ENCODE assay signal across 8 mouse cellular contexts in the genomic region with DNA sequence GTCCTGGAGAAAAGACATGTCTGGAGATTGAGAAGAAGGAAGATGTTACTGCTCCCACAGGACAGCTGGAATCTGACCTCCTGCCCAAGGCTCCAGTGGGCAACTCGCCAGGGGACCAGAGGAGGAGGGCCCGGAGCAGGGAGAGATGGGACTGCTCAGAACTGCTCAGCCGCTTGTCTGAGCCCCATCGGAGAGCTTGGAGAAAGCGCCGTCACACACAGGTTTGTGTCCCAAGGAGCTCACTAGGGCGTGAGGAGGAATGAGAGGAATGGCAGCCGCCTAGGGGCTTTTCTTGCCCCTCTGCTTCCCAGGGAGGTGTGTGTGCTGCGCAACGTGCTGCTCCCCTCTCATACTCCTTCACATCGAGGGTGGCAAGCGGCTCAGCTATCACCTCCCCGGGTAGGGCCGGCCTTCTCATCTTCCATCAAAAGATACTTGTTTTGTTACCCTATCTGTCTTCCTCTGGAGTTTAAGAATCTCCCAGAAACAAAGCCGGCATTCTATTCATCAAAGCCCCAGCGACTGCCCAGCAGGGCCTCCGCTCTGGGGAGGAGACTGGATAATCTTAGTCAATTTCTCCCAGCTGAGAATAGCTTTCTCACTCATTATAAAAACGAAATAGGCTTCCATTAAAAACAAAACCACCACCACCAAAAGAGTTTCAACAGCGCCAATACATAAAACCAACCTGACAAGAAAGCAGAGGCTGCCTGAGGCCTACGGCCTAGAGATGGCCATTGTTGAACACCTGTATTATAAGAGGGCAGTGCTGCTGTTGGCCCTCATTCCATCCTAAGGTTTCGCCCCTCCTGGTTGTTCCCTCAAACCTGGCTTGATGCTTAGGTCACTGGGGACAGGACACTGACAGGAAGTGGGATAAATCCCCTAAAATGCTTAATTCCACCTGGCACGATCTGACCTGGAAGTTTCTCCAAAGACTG. TPM values are rescaled to one million over a fixed set of nuclear protein-coding genes. Genes with fewer than 3 reads are reported as not detected.
DNase-seq lines count a peak whose midpoint lies in the region; ATAC-seq lines count a peak whose summit lies in the region.

No protein-coding gene starts in this region.

- DNase-seq in adrenal gland, adult (ENCODE audit: inconsistent age in 2 of 2, low spot score in 1 of 2), result peak; percentile 31 to 77
- DNase-seq in adrenal gland, adult 8-10 months, result no peak
- DNase-seq in heart, postnatal 14 days, result peak; percentile 50 to 62
- no peak for DNase-seq in limb, embryonic 10.5 days (ENCODE audit: low spot score)
- DNase-seq in neural tube, embryonic 11.5 days (ENCODE audit: low spot score), result peak; percentile 30
- DNase-seq in thymus, postnatal 10 days (ENCODE audit: low spot score in 2 of 2), result no peak
- DNase-seq in spleen, postnatal 4 days (ENCODE audit: low spot score in 2 of 2), result no peak

- 17% methylated on average over 22 of the region's 22 CpGs for WGBS in embryonic facial prominence, embryonic 13.5 days
- 25% methylated on average over 22 of the region's 22 CpGs for WGBS in limb, embryonic 10.5 days
- WGBS in neural tube, embryonic 11.5 days, result 11% methylated on average over 21 of the region's 22 CpGs

- H3K36me3 ChIP-seq in embryonic facial prominence, embryonic 13.5 days, result peaks cover 14% of the 10 kb centered on the region
- H3K36me3 ChIP-seq in limb, embryonic 10.5 days, result no peaks in the 10 kb centered on the region
- no peaks in the 10 kb centered on the region; the same call in 1 of the 2 replicates for H3K36me3 ChIP-seq in neural tube, embryonic 11.5 days (ENCODE audit: control insufficient read depth, insufficient read depth, low read length)

- H3K4me1 ChIP-seq in embryonic facial prominence, embryonic 13.5 days, result peaks cover 53% of the 10 kb centered on the region
- peaks cover 32% of the 10 kb centered on the region for H3K4me1 ChIP-seq in limb, embryonic 10.5 days
- H3K4me1 ChIP-seq in neural tube, embryonic 11.5 days (ENCODE audit: control insufficient read depth, insufficient read depth, low read length), result peaks cover 4% of the 10 kb centered on the region; the same call in 1 of the 2 replicates

- 0 out of 2 replicates have a peak, but pooled peaks cover 6% of the 10 kb centered on the region for H3K27me3 ChIP-seq in embryonic facial prominence, embryonic 13.5 days
- H3K27me3 ChIP-seq in limb, embryonic 10.5 days (ENCODE audit: low read depth, poor library complexity, severe bottlenecking), result peaks cover 15% of the 10 kb centered on the region; the same call in 1 of the 2 replicates
- no peaks in the 10 kb centered on the region for H3K27me3 ChIP-seq in neural tube, embryonic 11.5 days (ENCODE audit: control insufficient read depth, insufficient read depth, low read length)

- H3K9ac ChIP-seq in embryonic facial prominence, embryonic 13.5 days, result peak overlapping the region; percentile 61
- peak overlapping the region; percentile 11 for H3K9ac ChIP-seq in neural tube, embryonic 11.5 days (ENCODE audit: low read length)

- H3K27ac ChIP-seq in embryonic facial prominence, embryonic 13.5 days, result no peak overlapping the region
- peak overlapping the region; percentile 42; the same call in 1 of the 2 replicates for H3K27ac ChIP-seq in limb, embryonic 10.5 days
- H3K27ac ChIP-seq in neural tube, embryonic 11.5 days (ENCODE audit: low read depth, low read length), result no peak overlapping the region

- intact Hi-C loops in heart, postnatal 14 days (cut with DNase I), result no loop called here

- H3K4me3 ChIP-seq in embryonic facial prominence, embryonic 13.5 days, result peak overlapping the region; percentile 11
- H3K4me3 ChIP-seq in limb, embryonic 10.5 days, result no peak overlapping the region; the same call in 1 of the 2 replicates
- no peak overlapping the region for H3K4me3 ChIP-seq in neural tube, embryonic 11.5 days (ENCODE audit: low read depth, low read length)

- no peaks in the 10 kb centered on the region for H3K9me3 ChIP-seq in embryonic facial prominence, embryonic 13.5 days
- H3K9me3 ChIP-seq in limb, embryonic 10.5 days (replicated peaks), result no peaks in the 10 kb centered on the region
- H3K9me3 ChIP-seq in neural tube, embryonic 11.5 days (ENCODE audit: control insufficient read depth, low read length), result no peaks in the 10 kb centered on the region

- peak overlapping the region; percentile 55 for H3K4me2 ChIP-seq in embryonic facial prominence, embryonic 13.5 days
- peak overlapping the region; percentile 13 for H3K4me2 ChIP-seq in neural tube, embryonic 11.5 days (ENCODE audit: low read depth)

- no peak for ATAC-seq in embryonic facial prominence, embryonic 13.5 days (ENCODE audit: insufficient number of reproducible peaks, insufficient read depth, low FRiP score, low TSS enrichment, low read depth)
- ATAC-seq in neural tube, embryonic 11.5 days (ENCODE audit: insufficient read depth, low FRiP score, low TSS enrichment), result no peak; the same call in 1 of the 2 replicates

RNA-seq across cellular contexts. Expression of a gene that starts 9.1 kb away (rescaled TPM):
- 10 to 100 TPM; 39.2 to 77.5 (median 71.6) TPM for total RNA-seq in adrenal gland, adult 8-10 months (2022)
- 99.4 and 119 TPM in 2 replicates for polyA plus RNA-seq in embryonic facial prominence, embryonic 13.5 days (2015; fragmentation: Nextera tagmentation; extraction: Ambion mirVana)
- 10 to 100 TPM; 17.1 to 22.2 TPM for total RNA-seq in heart, postnatal 14 days (2021)
- polyA plus RNA-seq in limb, embryonic 10.5 days (2016; fragmentation: Nextera tagmentation; extraction: Ambion mirVana), result 27.5 and 37.0 TPM in 2 replicates
- polyA plus RNA-seq in neural tube, embryonic 11.5 days (2014; fragmentation: Nextera tagmentation; extraction: Ambion mirVana), result 48.5 and 48.8 TPM in 2 replicates

RNA-seq across cellular contexts. Expression of a gene that starts 37.9 kb away (rescaled TPM):
- 10 to 100 TPM; 31.2 to 34.6 (median 33.0) TPM for total RNA-seq in adrenal gland, adult 8-10 months (2022)
- polyA plus RNA-seq in embryonic facial prominence, embryonic 13.5 days (2015; fragmentation: Nextera tagmentation; extraction: Ambion mirVana), result 87.6 and 91.1 TPM in 2 replicates
- 10 to 100 TPM; 27.9 to 28.7 TPM for total RNA-seq in heart, postnatal 14 days (2021)
- 75.3 and 77.6 TPM in 2 replicates for polyA plus RNA-seq in limb, embryonic 10.5 days (2016; fragmentation: Nextera tagmentation; extraction: Ambion mirVana)
- polyA plus RNA-seq in neural tube, embryonic 11.5 days (2014; fragmentation: Nextera tagmentation; extraction: Ambion mirVana), result 118 and 125 TPM in 2 replicates

Comparison
In these comparisons a context has a peak if more than half of its experiments do, and no peak if none do; other contexts are left out.
1. DNase-seq: peak in adrenal gland, adult (2 of 2), heart, postnatal 14 days (2 of 2) and neural tube, embryonic 11.5 days (single experiment); none in adrenal gland, adult 8-10 months (single experiment), limb, embryonic 10.5 days (single experiment), thymus, postnatal 10 days (0 of 2) and spleen, postnatal 4 days (0 of 2).